Mouse (Mus musculus) hindbrain, embryonic 16.5 days (tissue): Measurements from ENCODE around the gene Exoc7. TPM values are rescaled to one million over a fixed set of nuclear protein-coding genes. Genes with fewer than 3 reads are reported as not detected.
A peak's percentile ranks its signal among the peaks of the same experiment; 100 is the strongest.

Experiments
- ATAC-seq: fragments of 200-750 bp; cut with Nextera tagmentation; 2 replicates; pipeline ENCODE4 v1.8.0; 2017; ENCODE audit warnings: moderate TSS enrichment, moderate library complexity
- H3K27ac ChIP-seq: fragments of 300-500 bp; sonication (generic); 2 replicates; pipeline ENCODE4 v1.5.1; 2014; ENCODE audit warnings: low read depth, mild to moderate bottlenecking, control low read depth, low read length, moderate library complexity
- H3K27me3 ChIP-seq: fragments of 300-500 bp; sonication (generic); replicated peaks from 2 replicates; pipeline ENCODE4 v1.6.1; 2014; ENCODE audit warnings: low read length; ENCODE audit not compliant: control insufficient read depth, insufficient read depth
- H3K36me3 ChIP-seq: fragments of 300-500 bp; sonication (generic); 2 replicates; pipeline ENCODE4 v1.6.1; 2014; ENCODE audit warnings: mild to moderate bottlenecking, low read length, moderate library complexity, mixed read lengths; ENCODE audit not compliant: control insufficient read depth, insufficient read depth
- H3K4me1 ChIP-seq: fragments of 300-500 bp; sonication (generic); 2 replicates; pipeline ENCODE4 v1.6.1; 2014; ENCODE audit warnings: low read depth, low read length; ENCODE audit not compliant: control insufficient read depth, insufficient read depth
- H3K4me2 ChIP-seq: fragments of 300-500 bp; sonication (generic); 2 replicates; pipeline ENCODE4 v1.6.1; 2014; ENCODE audit warnings: mild to moderate bottlenecking, low read length, control low read depth, moderate library complexity
- H3K4me3 ChIP-seq: fragments of 300-500 bp; sonication (generic); 2 replicates; pipeline ENCODE4 v1.5.1; 2014; ENCODE audit warnings: mild to moderate bottlenecking, low read length, control low read depth, moderate library complexity
- H3K9ac ChIP-seq: fragments of 300-500 bp; sonication (generic); 2 replicates; pipeline ENCODE4 v1.6.1; 2014; ENCODE audit warnings: low read depth, mild to moderate bottlenecking, control low read depth, low read length, moderate library complexity
- H3K9me3 ChIP-seq: fragments of 300-500 bp; sonication (generic); 2 replicates; pipeline ENCODE4 v1.6.1; 2014; ENCODE audit warnings: mild to moderate bottlenecking, low read length, moderate library complexity; ENCODE audit not compliant: control insufficient read depth
- WGBS: fragments of 180-500 bp; shearing (Covaris S2); extraction: QIAGEN DNeasy Blood & Tissue Kit; methylation state at CpG from one replicate; pipeline ENCODE4 v1.1.7; 2014; 5-methylcytosine and 5-hydroxymethylcytosine counted together
- polyA plus RNA-seq: library from polyadenylated mRNA; unstranded; fragments of >200 nt; fragmentation: Nextera tagmentation; extraction: Ambion mirVana; gene quantifications from 2 replicates; pipeline ENCODE4 v1.2.1, GENCODE M21; 2015

Exoc7 gene
- polyA plus RNA-seq, 1 experiment from 2014 or later = 127 TPM

- peak overlapping the region; percentile 100 for H3K4me2 ChIP-seq
- no peak for ATAC-seq
- H3K27me3 ChIP-seq = peaks cover 14% of the 10 kb centered on the region
- H3K27ac ChIP-seq = peak overlapping the region; percentile 85
- no peaks in the 10 kb centered on the region for H3K36me3 ChIP-seq
- 65% methylated on average over 4 of the region's 4 CpGs for WGBS
- peaks cover 38% of the 10 kb centered on the region for H3K4me1 ChIP-seq
- no peaks in the 10 kb centered on the region for H3K9me3 ChIP-seq
- no peak overlapping the region; the same call in 1 of the 2 replicates for H3K9ac ChIP-seq
- H3K4me3 ChIP-seq = no peak overlapping the region
Measured at GRCm38 (mm10) chr11:116336393-116336792, 29.4 kb upstream of the Exoc7 start.

- peak; percentile 93 for ATAC-seq
- peaks cover 42% of the 10 kb centered on the region for H3K4me1 ChIP-seq
- H3K4me3 ChIP-seq = peak within 1 kb of the TSS; percentile 58
Measured at GRCm38 (mm10) chr11:116335244-116336036, 28.4 kb upstream of the Exoc7 start, which contains the start of gene Foxj1. TSS of gene Foxj1 (minus strand) at chr11:116335399.

GRCm38 (mm10) chr11:116334417-116334782 is 27.4 kb upstream of the Exoc7 start:
- no peaks in the 10 kb centered on the region for H3K36me3 ChIP-seq
- peak overlapping the region; percentile 58 for H3K4me3 ChIP-seq
- peaks cover 49% of the 10 kb centered on the region for H3K4me1 ChIP-seq
- peaks cover 14% of the 10 kb centered on the region for H3K27me3 ChIP-seq
- peak overlapping the region; percentile 56 for H3K9ac ChIP-seq
- 3% methylated on average over 23 of the region's 26 CpGs for WGBS
- peak overlapping the region; percentile 46 for H3K27ac ChIP-seq
- peak overlapping the region; percentile 100 for H3K4me2 ChIP-seq
- no peaks in the 10 kb centered on the region for H3K9me3 ChIP-seq
- ATAC-seq = no peak

More at GRCm38 (mm10) chr11:116335244-116336036, 28.4 kb upstream of the Exoc7 start, which contains the start of gene Foxj1:
- H3K27me3 ChIP-seq = peaks cover 14% of the 10 kb centered on the region
- peak within 1 kb of the TSS; percentile 100 for H3K4me2 ChIP-seq
- WGBS = under 1% methylated on average over 57 of the region's 61 CpGs
- peak within 1 kb of the TSS; percentile 75 for H3K9ac ChIP-seq
- H3K36me3 ChIP-seq = no peaks in the 10 kb centered on the region
- H3K9me3 ChIP-seq = no peaks in the 10 kb centered on the region
- peak within 1 kb of the TSS; percentile 85 for H3K27ac ChIP-seq

GRCm38 (mm10) chr11:116333526-116334416 is 26.7 kb upstream of the Exoc7 start:
- no peaks in the 10 kb centered on the region for H3K9me3 ChIP-seq
- no peaks in the 10 kb centered on the region for H3K36me3 ChIP-seq
- 20% methylated on average over 31 of the region's 31 CpGs for WGBS
- peak overlapping the region; percentile 46 for H3K27ac ChIP-seq
- H3K4me3 ChIP-seq = peak overlapping the region; percentile 58
- H3K27me3 ChIP-seq = peaks cover 14% of the 10 kb centered on the region
- peaks cover 54% of the 10 kb centered on the region for H3K4me1 ChIP-seq
- H3K4me2 ChIP-seq = peak overlapping the region; percentile 100
- peak overlapping the region; percentile 56; the same call in 1 of the 2 replicates for H3K9ac ChIP-seq
- ATAC-seq = no peak

GRCm38 (mm10) chr11:116332983-116333270 is 25.9 kb upstream of the Exoc7 start:
- H3K4me3 ChIP-seq = no peak overlapping the region
- H3K27ac ChIP-seq = peak overlapping the region; percentile 37; the same call in 1 of the 2 replicates
- H3K4me1 ChIP-seq = peaks cover 54% of the 10 kb centered on the region
- peaks cover 14% of the 10 kb centered on the region for H3K27me3 ChIP-seq
- H3K36me3 ChIP-seq = no peaks in the 10 kb centered on the region
- H3K9ac ChIP-seq = no peak overlapping the region; the same call in 1 of the 2 replicates
- ATAC-seq = no peak
- 60% methylated on average over 3 of the region's 3 CpGs for WGBS
- H3K9me3 ChIP-seq = no peaks in the 10 kb centered on the region
- H3K4me2 ChIP-seq = peak overlapping the region; percentile 100

GRCm38 (mm10) chr11:116332232-116332982 is 25.4 kb upstream of the Exoc7 start:
- Histone ChIP-seq H3K4me1 (peaks cover 54% of the 10 kb centered on the region), H3K9me3 (no peaks in the 10 kb centered on the region), H3K27me3 (peaks cover 14% of the 10 kb centered on the region), H3K9ac (peak overlapping the region; percentile 43), H3K4me2 (peak overlapping the region; percentile 1; the same call in 1 of the 2 replicates), H3K27ac (0 out of 2 replicates have a peak overlapping the region, but pooled peaks have one; percentile 2), H3K4me3 (no peak overlapping the region; the same call in 1 of the 2 replicates), H3K36me3 (no peaks in the 10 kb centered on the region)
- ATAC-seq = peak; percentile 52
- WGBS = 11% methylated on average over 18 of the region's 19 CpGs

- Histone ChIP-seq H3K36me3 (no peaks in the 10 kb centered on the region), H3K4me1 (peaks cover 37% of the 10 kb centered on the region), H3K9me3 (no peaks in the 10 kb centered on the region), H3K4me3 (no peak overlapping the region), H3K27me3 (peaks cover 14% of the 10 kb centered on the region), H3K27ac (peak overlapping the region; percentile 81), H3K4me2 (no peak overlapping the region), H3K9ac (no peak overlapping the region)
- ATAC-seq = no peak; the same call in 1 of the 2 replicates
- 51% methylated on average over 7 of the region's 7 CpGs for WGBS
Measured at GRCm38 (mm10) chr11:116330211-116330518, 23.1 kb upstream of the Exoc7 start.

GRCm38 (mm10) chr11:116329314-116330210 is 22.5 kb upstream of the Exoc7 start:
- ATAC-seq = peak; percentile 63
- no peak overlapping the region for H3K4me3 ChIP-seq
- 26% methylated on average over 18 of the region's 18 CpGs for WGBS
- H3K4me1 ChIP-seq = peaks cover 31% of the 10 kb centered on the region
- H3K4me2 ChIP-seq = no peak overlapping the region
- H3K36me3 ChIP-seq = no peaks in the 10 kb centered on the region
- H3K27ac ChIP-seq = peak overlapping the region; percentile 81
- H3K9me3 ChIP-seq = no peaks in the 10 kb centered on the region
- H3K9ac ChIP-seq = peak overlapping the region; percentile 43
- H3K27me3 ChIP-seq = peaks cover 13% of the 10 kb centered on the region
